Mouse (Mus musculus) forebrain, embryonic 15.5 days (tissue): ENCODE measurements around the gene Gpalpp1. TPM values are rescaled to one million over a fixed set of nuclear protein-coding genes. Genes with fewer than 3 reads are reported as not detected.

Experiments used
- ATAC-seq: fragments of 200-750 bp; cut with Nextera tagmentation; replicated peaks from 2 replicates; pipeline ENCODE4 v1.8.0; 2017; ENCODE audit warnings: mild to moderate bottlenecking, moderate TSS enrichment, moderate library complexity
- H3K27ac ChIP-seq: fragments of 300-500 bp; sonication (generic); replicated peaks from 2 replicates; pipeline ENCODE4 v1.5.1; 2015; ENCODE audit warnings: mild to moderate bottlenecking, inconsistent platforms
- H3K27me3 ChIP-seq: fragments of 300-500 bp; sonication (generic); 2 replicates; pipeline ENCODE4 v1.6.1; 2015; ENCODE audit warnings: inconsistent platforms
- H3K36me3 ChIP-seq: fragments of 300-500 bp; sonication (generic); 2 replicates; pipeline ENCODE4 v1.6.1; 2015; ENCODE audit warnings: mild to moderate bottlenecking, inconsistent platforms
- H3K4me1 ChIP-seq: fragments of 300-500 bp; sonication (generic); 2 replicates; pipeline ENCODE4 v1.6.1; 2015; ENCODE audit warnings: inconsistent platforms
- H3K4me2 ChIP-seq: fragments of 300-500 bp; sonication (generic); replicated peaks from 2 replicates; pipeline ENCODE4 v1.6.1; 2015; ENCODE audit warnings: mild to moderate bottlenecking, inconsistent platforms
- H3K4me3 ChIP-seq: fragments of 300-500 bp; sonication (generic); 2 replicates; pipeline ENCODE4 v1.5.1; 2015; ENCODE audit warnings: mild to moderate bottlenecking, inconsistent platforms
- H3K9ac ChIP-seq: fragments of 300-500 bp; sonication (generic); replicated peaks from 2 replicates; pipeline ENCODE4 v1.6.1; 2015; ENCODE audit warnings: mild to moderate bottlenecking, inconsistent platforms
- H3K9me3 ChIP-seq: fragments of 300-500 bp; sonication (generic); 2 replicates; pipeline ENCODE4 v1.6.1; 2016; ENCODE audit warnings: inconsistent platforms
- WGBS: fragments of 180-500 bp; shearing (Covaris S2); methylation state at CpG from one replicate; pipeline ENCODE4 v1.1.7; 2015; ENCODE audit warnings: mixed read lengths; 5-methylcytosine and 5-hydroxymethylcytosine counted together
- polyA plus RNA-seq: library from polyadenylated mRNA; unstranded; fragments of >200 nt; fragmentation: Nextera tagmentation; extraction: Ambion mirVana; gene quantifications from 2 replicates; pipeline ENCODE4 v1.2.1, GENCODE M21; 2015

The Gpalpp1 gene
- polyA plus RNA-seq, 1 experiment from 2014 or later = 13.6 TPM

DNA sequence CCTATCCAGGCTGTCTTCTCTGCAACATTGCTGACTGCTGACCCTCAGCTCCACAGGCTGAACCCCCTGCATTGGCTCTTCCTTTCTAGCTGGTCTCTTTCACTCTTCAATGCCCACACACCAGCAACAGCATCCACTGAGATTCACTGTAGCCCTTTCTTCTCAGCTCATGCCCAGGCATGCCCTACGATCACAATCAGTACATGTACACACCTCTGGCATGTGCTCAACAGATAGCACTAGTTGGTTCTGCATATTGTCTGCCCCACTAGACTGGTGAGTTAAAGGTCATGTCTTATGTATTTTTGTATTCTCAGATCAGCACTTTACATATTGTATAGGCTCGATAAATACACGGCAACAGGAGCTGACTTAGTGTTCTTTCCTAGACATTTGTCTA lies 26.4 kb downstream of the Gpalpp1 start:
- H3K27ac ChIP-seq = no peak overlapping the region
- ATAC-seq = no peak

DNA sequence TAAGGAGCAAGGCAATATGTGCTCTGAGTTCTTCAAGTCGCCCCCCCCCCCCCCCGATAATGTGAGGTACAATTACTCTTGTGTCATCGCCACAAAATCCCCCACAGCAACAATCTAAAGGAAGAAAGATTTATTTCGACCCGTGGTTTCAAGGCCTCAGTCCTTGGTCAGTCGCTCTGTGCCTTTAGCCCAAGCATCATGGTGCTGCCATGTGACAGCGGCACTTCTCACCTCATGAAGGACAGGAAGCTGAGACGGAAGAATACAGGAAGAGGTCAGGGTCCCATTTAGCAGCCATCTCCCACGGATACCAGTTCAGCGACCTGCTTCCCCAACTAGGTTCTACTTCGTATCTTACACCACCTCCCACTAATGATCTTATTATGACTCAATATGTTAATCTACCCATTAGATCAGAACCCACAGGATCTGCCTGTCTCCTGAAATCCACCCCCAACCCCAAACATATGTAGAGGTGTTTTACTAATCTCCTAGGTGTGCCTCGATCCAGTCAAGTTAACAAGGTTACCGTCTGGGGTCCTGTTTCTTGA lies 28.4 kb downstream of the Gpalpp1 start:
- no peak overlapping the region for H3K9ac ChIP-seq
- peaks cover under 1% of the 10 kb centered on the region for H3K4me1 ChIP-seq
- no peaks in the 10 kb centered on the region for H3K27me3 ChIP-seq
- no peak overlapping the region for H3K27ac ChIP-seq
- ATAC-seq = no peak
- H3K9me3 ChIP-seq = no peaks in the 10 kb centered on the region
- H3K4me3 ChIP-seq = no peak overlapping the region
- 88% methylated on average over 13 of the region's 13 CpGs for WGBS
- no peaks in the 10 kb centered on the region for H3K36me3 ChIP-seq
- H3K4me2 ChIP-seq = no peak overlapping the region

More for the DNA sequence above, 26.4 kb downstream of the Gpalpp1 start:
- WGBS = 84% methylated on average over 3 of the region's 3 CpGs
- H3K9ac ChIP-seq = no peak overlapping the region
- H3K36me3 ChIP-seq = peaks cover 6% of the 10 kb centered on the region
- no peak overlapping the region for H3K4me2 ChIP-seq
- H3K4me3 ChIP-seq = no peak overlapping the region
- no peaks in the 10 kb centered on the region for H3K9me3 ChIP-seq
- H3K27me3 ChIP-seq = no peaks in the 10 kb centered on the region
- H3K4me1 ChIP-seq = no peaks in the 10 kb centered on the region

DNA sequence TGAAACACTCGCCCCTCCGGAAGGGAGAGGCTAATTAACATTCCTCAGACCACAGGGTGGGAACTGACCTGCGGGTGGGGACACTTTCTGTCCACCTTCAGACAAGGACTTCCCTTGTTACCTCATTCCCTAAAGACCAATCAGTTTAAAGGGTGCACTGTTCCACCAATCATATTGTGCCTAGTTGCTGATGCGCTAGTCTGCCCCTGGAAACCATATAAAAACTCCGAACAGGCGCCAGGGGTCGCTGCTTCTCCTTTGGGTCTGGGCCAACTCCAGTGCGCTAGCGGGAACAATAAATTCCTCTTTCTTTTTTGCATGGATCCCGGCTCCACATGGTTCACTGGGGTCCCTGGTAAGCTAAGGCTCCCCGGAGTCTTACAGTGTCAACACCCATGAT lies 29.1 kb downstream of the Gpalpp1 start:
- Histone ChIP-seq H3K9me3 (no peaks in the 10 kb centered on the region), H3K36me3 (no peaks in the 10 kb centered on the region), H3K27ac (no peak overlapping the region), H3K4me3 (no peak overlapping the region), H3K4me2 (no peak overlapping the region), H3K9ac (no peak overlapping the region), H3K27me3 (no peaks in the 10 kb centered on the region), H3K4me1 (peaks cover 8% of the 10 kb centered on the region)
- 64% methylated on average over 11 of the region's 11 CpGs for WGBS
- ATAC-seq = no peak

DNA sequence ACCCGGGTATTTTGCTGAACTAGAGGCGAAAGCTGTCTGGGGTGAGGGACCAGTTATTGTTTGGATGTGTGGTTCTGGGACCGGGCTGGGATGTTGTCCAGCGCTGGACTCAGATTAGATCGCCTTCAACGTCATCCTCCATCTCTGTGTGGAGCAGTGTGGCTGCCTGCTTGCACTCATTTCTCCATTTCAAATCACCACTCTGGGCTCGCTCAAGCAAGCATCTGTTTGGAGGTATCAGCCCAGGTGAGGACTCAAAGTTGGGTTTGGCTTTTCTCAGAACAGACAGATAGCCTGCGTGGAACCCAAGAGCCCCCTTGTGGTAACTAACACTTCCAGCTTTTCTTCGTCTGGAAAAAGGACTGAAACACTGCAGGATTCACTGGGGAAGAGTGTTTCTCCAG lies 33.5 kb downstream of the Gpalpp1 start:
- 48% methylated on average over 9 of the region's 9 CpGs for WGBS
- H3K9me3 ChIP-seq = no peaks in the 10 kb centered on the region
- H3K4me2 ChIP-seq = no peak overlapping the region
- H3K27ac ChIP-seq = peak overlapping the region; percentile 82
- no peak overlapping the region for H3K4me3 ChIP-seq
- H3K4me1 ChIP-seq = peaks cover 20% of the 10 kb centered on the region
- no peaks in the 10 kb centered on the region for H3K36me3 ChIP-seq
- ATAC-seq = peak; percentile 72
- no peaks in the 10 kb centered on the region for H3K27me3 ChIP-seq
- no peak overlapping the region for H3K9ac ChIP-seq

DNA sequence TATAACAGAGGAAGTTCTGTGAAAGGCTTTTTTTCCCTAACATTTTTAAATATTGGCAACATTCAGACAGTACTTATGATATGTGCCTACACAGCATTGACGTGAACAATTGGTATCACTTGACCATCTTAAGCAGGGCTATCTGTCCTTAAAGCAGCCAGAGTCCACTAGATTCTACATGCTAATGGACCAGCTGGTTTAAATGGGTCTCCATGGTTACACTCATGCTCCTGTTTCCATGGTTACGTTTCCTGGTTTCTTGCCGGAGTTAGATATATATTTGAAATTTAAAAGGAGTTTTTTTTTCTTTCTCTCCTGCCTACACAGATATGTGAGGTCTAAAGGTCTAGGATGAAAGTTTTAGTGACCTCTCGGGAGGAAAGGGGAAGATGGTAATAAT lies 34.0 kb downstream of the Gpalpp1 start:
- WGBS = 43% methylated on average over 4 of the region's 4 CpGs
- H3K9ac ChIP-seq = no peak overlapping the region
- no peak overlapping the region for H3K4me3 ChIP-seq
- peak; percentile 73 for ATAC-seq
- H3K36me3 ChIP-seq = no peaks in the 10 kb centered on the region
- peaks cover 20% of the 10 kb centered on the region for H3K4me1 ChIP-seq
- H3K9me3 ChIP-seq = no peaks in the 10 kb centered on the region
- no peak overlapping the region for H3K4me2 ChIP-seq
- no peaks in the 10 kb centered on the region for H3K27me3 ChIP-seq
- peak overlapping the region; percentile 82 for H3K27ac ChIP-seq

DNA sequence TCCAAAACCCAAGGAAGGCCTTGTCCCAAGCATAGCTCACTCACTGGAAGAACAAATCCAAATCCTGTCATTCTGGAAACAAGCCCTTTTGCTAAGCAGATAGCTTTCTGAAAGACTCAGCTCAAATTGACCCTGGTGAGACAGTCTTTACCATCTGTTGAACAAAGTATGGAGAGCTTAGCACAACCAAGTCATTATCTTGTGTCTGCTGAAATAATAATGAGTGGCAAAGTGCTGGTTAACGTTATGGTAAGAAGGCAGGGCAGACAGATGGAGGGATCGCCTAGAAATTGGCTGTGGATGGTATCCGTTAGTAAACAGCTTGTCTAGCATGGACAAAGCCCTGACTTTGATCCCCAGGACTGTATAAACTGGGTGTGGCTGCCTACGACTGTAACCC lies 34.8 kb downstream of the Gpalpp1 start:
- peak; percentile 23; the same call in 1 of the 2 replicates for ATAC-seq
- Histone ChIP-seq H3K27me3 (no peaks in the 10 kb centered on the region), H3K27ac (peak overlapping the region; percentile 82), H3K4me1 (peaks cover 20% of the 10 kb centered on the region), H3K9me3 (no peaks in the 10 kb centered on the region), H3K36me3 (no peaks in the 10 kb centered on the region), H3K9ac (no peak overlapping the region), H3K4me2 (no peak overlapping the region), H3K4me3 (no peak overlapping the region)
- 36% methylated on average over 4 of the region's 4 CpGs for WGBS

DNA sequence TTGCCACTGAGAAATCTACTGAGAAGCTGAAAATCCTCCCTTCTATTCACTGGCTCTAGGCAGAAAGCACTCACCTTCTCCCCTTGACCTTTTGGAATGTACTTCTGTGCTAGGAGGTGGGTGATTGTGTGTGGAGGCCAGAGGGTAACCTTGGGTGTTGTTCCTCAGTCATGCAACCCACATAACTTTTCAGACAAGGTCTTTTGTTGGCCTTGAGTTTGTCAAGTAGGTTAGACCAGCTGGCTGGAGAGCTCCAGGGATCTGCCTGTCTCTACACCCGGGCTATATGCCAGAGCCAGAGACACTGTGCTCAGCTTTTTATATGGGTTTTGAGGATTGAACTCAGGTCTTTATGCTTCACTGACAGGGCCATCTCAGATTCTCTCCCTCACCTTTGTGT lies 36.4 kb downstream of the Gpalpp1 start:
- Histone ChIP-seq H3K4me2 (no peak overlapping the region), H3K4me1 (peaks cover 20% of the 10 kb centered on the region), H3K27ac (no peak overlapping the region), H3K36me3 (no peaks in the 10 kb centered on the region), H3K9me3 (no peaks in the 10 kb centered on the region), H3K27me3 (no peaks in the 10 kb centered on the region), H3K4me3 (no peak overlapping the region), H3K9ac (no peak overlapping the region)
- ATAC-seq = no peak
- 79% methylated on average over 1 of the region's 1 CpGs for WGBS

DNA sequence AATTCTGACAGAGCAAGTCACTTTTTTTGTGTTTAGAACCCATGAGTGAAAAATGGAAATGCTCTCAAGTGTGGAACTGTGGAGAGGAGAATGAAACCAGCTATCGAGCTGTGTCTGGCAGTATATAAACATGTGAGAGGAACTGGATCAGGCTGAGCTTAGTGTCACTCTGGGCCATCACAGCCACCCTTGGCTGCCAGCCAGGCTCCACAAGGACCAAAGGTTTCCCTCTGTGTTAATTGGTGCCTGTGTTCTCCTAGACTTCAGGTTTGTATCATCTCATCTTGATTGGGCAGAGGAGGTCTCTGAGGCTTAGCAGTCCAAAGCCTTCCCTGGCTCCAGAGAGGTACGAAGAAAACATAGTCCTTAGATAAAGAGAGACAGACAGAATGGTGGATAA lies 37.9 kb downstream of the Gpalpp1 start:
- 71% methylated on average over 2 of the region's 2 CpGs for WGBS
- no peak overlapping the region for H3K4me3 ChIP-seq
- H3K36me3 ChIP-seq = no peaks in the 10 kb centered on the region
- H3K9ac ChIP-seq = no peak overlapping the region
- H3K4me1 ChIP-seq = peaks cover 20% of the 10 kb centered on the region
- no peak overlapping the region for H3K27ac ChIP-seq
- no peaks in the 10 kb centered on the region for H3K9me3 ChIP-seq
- no peaks in the 10 kb centered on the region for H3K27me3 ChIP-seq
- no peak for ATAC-seq
- no peak overlapping the region for H3K4me2 ChIP-seq

DNA sequence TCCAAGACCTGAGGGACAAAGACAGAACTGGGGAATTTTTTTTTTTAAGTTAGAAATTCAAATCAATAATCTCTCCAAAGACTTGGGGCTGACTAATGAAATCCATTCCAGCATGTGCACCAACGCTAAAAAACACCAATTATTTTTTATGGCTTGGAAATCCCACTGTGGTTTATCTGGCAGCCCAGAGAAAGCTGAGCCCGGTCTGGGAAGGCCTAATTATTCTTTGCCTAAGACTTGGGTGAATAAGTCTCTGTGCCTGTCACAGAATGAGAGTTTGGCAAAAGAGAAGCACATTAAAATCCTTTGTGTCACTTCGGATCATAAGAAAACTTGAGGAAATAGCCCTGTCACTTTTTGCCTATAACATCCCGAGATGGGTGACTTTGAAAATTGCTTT lies 41.3 kb downstream of the Gpalpp1 start:
- Histone ChIP-seq H3K27me3 (no peaks in the 10 kb centered on the region), H3K4me1 (no peaks in the 10 kb centered on the region; the same call in 1 of the 2 replicates), H3K4me2 (no peak overlapping the region), H3K9me3 (no peaks in the 10 kb centered on the region), H3K27ac (no peak overlapping the region), H3K36me3 (no peaks in the 10 kb centered on the region), H3K4me3 (no peak overlapping the region), H3K9ac (no peak overlapping the region)
- WGBS = 49% methylated on average over 4 of the region's 4 CpGs
- no peak for ATAC-seq

DNA sequence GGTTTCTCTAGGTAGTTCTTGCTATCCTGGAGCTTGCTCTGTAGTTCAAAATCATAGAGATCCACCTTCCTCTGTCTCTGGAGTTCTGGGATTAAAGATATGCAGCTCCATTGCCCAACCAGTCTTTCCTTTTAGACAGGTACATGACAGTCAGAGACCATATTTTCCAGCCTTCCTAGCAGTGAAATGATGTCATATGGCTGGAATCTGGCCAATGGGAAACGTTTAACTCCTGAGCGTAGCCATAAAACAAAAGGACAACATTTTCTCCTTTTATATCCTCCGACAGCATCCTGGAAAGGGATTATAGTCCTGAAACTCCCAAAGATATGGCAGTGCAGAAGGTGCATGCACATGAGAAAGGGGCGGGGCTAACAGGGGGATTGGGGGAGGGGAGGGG lies 42.3 kb downstream of the Gpalpp1 start:
- Histone ChIP-seq H3K4me1 (no peaks in the 10 kb centered on the region; the same call in 1 of the 2 replicates), H3K36me3 (no peaks in the 10 kb centered on the region), H3K27ac (no peak overlapping the region), H3K4me3 (no peak overlapping the region), H3K9me3 (no peaks in the 10 kb centered on the region), H3K27me3 (no peaks in the 10 kb centered on the region), H3K9ac (no peak overlapping the region), H3K4me2 (no peak overlapping the region)
- WGBS = 46% methylated on average over 4 of the region's 4 CpGs
- no peak for ATAC-seq

DNA sequence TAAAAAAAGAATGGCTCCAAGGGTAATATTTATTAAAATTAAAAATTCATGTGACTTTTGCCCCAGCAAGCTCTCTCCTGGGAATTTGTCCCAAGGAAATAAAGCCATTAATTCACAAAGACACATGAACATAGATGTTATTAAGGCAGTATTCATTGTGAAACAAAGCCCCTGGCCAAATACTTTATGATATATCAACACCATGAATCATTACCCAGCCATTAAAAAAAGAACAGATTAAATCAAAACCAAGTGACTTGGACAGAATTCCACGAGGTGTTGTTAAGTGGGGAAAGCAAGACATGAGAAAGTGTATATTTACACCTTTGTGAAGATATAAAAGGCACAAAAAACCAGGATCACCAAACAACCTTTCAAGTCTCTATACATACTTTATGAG lies 43.3 kb downstream of the Gpalpp1 start:
- no peak for ATAC-seq
- H3K4me2 ChIP-seq = no peak overlapping the region

DNA sequence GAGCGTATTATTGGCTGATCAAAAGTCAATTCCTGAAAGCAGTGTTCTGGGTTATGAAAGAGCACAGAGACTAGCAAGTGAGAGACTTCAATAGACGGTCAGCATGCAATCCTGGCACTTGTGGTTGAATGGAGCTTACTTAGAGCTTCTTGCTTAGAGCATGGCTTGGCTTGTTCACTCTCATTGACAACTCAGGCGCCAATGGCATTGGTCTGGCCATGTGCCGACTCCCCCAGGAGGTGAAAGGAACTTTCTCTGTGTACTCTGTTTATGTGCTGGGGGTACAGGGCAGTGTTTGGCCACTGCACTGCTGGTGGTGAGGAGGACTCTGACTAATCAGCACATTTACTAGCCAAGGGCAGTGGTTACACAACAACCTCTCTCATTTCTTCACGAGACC lies 51.1 kb downstream of the Gpalpp1 start:
- H3K4me1 ChIP-seq = no peaks in the 10 kb centered on the region
- H3K4me2 ChIP-seq = no peak overlapping the region
- no peak overlapping the region for H3K4me3 ChIP-seq
- no peaks in the 10 kb centered on the region for H3K27me3 ChIP-seq
- 77% methylated on average over 5 of the region's 5 CpGs for WGBS
- H3K36me3 ChIP-seq = no peaks in the 10 kb centered on the region
- no peak overlapping the region for H3K9ac ChIP-seq
- H3K9me3 ChIP-seq = no peaks in the 10 kb centered on the region
- no peak for ATAC-seq
- no peak overlapping the region for H3K27ac ChIP-seq

More for the DNA sequence above, 43.3 kb downstream of the Gpalpp1 start:
- no peak overlapping the region for H3K9ac ChIP-seq
- H3K36me3 ChIP-seq = no peaks in the 10 kb centered on the region
- H3K4me1 ChIP-seq = no peaks in the 10 kb centered on the region; the same call in 1 of the 2 replicates
- H3K27me3 ChIP-seq = no peaks in the 10 kb centered on the region
- 84% methylated on average over 1 of the region's 1 CpGs for WGBS
- H3K9me3 ChIP-seq = no peaks in the 10 kb centered on the region
- no peak overlapping the region for H3K27ac ChIP-seq
- H3K4me3 ChIP-seq = no peak overlapping the region

DNA sequence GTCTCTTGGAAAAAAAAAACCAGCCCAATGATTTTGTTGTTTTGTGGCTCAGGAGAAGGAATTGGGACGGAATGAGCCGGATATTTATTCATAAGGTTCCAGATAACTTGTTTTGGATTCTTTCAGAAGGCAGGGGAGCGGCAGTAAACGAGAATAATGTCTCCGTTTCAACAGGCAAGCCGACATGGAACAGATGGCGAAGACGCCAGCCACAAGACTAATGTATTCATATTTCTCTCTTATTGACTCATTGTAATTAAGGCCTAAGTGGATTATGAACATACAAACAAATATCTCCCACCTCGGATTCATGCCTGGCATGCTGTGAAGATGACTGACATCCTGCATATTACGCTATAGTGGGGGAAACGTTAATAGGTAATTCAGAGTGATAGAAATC lies 56.8 kb downstream of the Gpalpp1 start:
- Histone ChIP-seq H3K36me3 (no peaks in the 10 kb centered on the region), H3K9me3 (no peaks in the 10 kb centered on the region), H3K4me3 (no peak overlapping the region), H3K4me2 (no peak overlapping the region), H3K4me1 (peaks cover 13% of the 10 kb centered on the region), H3K27ac (peak overlapping the region; percentile 13), H3K27me3 (no peaks in the 10 kb centered on the region), H3K9ac (no peak overlapping the region)
- no peak for ATAC-seq
- 54% methylated on average over 11 of the region's 11 CpGs for WGBS
